Mouse (Mus musculus) limb, embryonic 14.5 days (tissue): Measurements from ENCODE around the gene Prickle4. TPM values are rescaled to one million over a fixed set of nuclear protein-coding genes. Genes with fewer than 3 reads are reported as not detected.

ENCODE experiments used
- ATAC-seq: fragments of 200-750 bp; cut with Nextera tagmentation; 2 replicates; pipeline ENCODE4 v1.8.0; 2017; ENCODE audit warnings: low read depth, moderate number of reproducible peaks, moderate TSS enrichment; ENCODE audit not compliant: low FRiP score
- DNase-seq: peaks from one replicate; pipeline ENCODE4 v3.0.0-alpha.2; 2015; ENCODE audit warnings: low spot score
- H3K27ac ChIP-seq: fragments of 300-500 bp; sonication (generic); replicated peaks from 2 replicates; pipeline ENCODE4 v1.5.1; 2014; ENCODE audit warnings: low read depth, mild to moderate bottlenecking, low read length, moderate library complexity, mixed read lengths
- H3K27me3 ChIP-seq: fragments of 300-500 bp; sonication (generic); 2 replicates; pipeline ENCODE4 v1.6.1; 2014; ENCODE audit warnings: low read length, mixed read lengths; ENCODE audit not compliant: control insufficient read depth, insufficient read depth
- H3K36me3 ChIP-seq: fragments of 300-500 bp; sonication (generic); 2 replicates; pipeline ENCODE4 v1.6.1; 2014; ENCODE audit warnings: mild to moderate bottlenecking, low read length, moderate library complexity, mixed read lengths; ENCODE audit not compliant: control insufficient read depth, insufficient read depth
- H3K4me1 ChIP-seq: fragments of 300-500 bp; sonication (generic); 2 replicates; pipeline ENCODE4 v1.6.1; 2014; ENCODE audit warnings: antibody characterized with exemption, low read length, mixed read lengths; ENCODE audit not compliant: control insufficient read depth, insufficient read depth
- H3K4me2 ChIP-seq: fragments of 300-500 bp; sonication (generic); replicated peaks from 2 replicates; pipeline ENCODE4 v1.6.1; 2014; ENCODE audit warnings: low read depth, mild to moderate bottlenecking, low read length, moderate library complexity; ENCODE audit not compliant: severe bottlenecking
- H3K4me3 ChIP-seq: fragments of 300-500 bp; sonication (generic); replicated peaks from 2 replicates; pipeline ENCODE4 v1.5.1; 2014; ENCODE audit warnings: low read length
- H3K9ac ChIP-seq: fragments of 300-500 bp; sonication (generic); 2 replicates; pipeline ENCODE4 v1.6.1; 2014; ENCODE audit warnings: mild to moderate bottlenecking, low read depth, low read length, moderate library complexity; ENCODE audit not compliant: severe bottlenecking
- H3K9me3 ChIP-seq: fragments of 300-500 bp; sonication (generic); 2 replicates; pipeline ENCODE4 v1.6.1; 2016; ENCODE audit warnings: low read length; ENCODE audit not compliant: control insufficient read depth
- POLR2A ChIP-seq: fragments of 200-500 bp; IDR thresholded peaks from 2 replicates; pipeline ENCODE4 v1.8.0; 2012; ENCODE audit warnings: inconsistent platforms, mild to moderate bottlenecking, moderate library complexity, borderline replicate concordance; ENCODE audit not compliant: insufficient read depth, insufficient read length; ENCODE audit errors: extremely low read depth
- WGBS: fragments of 180-500 bp; shearing (Covaris S2); extraction: QIAGEN DNeasy Blood & Tissue Kit; methylation state at CpG from one replicate; pipeline ENCODE4 v1.1.7; 2014; 5-methylcytosine and 5-hydroxymethylcytosine counted together
- polyA plus RNA-seq, 2 experiments: library from polyadenylated mRNA; depleted of rRNA in 1 of 2; stranded (reverse) in 1 of 2; unstranded in 1 of 2; fragments of >200 nt; fragmentation: Nextera tagmentation in 1 of 2; extraction: Ambion mirVana in 1 of 2; gene quantifications; 2 replicates each; pipeline versions ENCODE4 v1.2.1 to v1.2.3; 2012 to 2014

Gene Prickle4
- polyA plus RNA-seq, 2 experiments = 0.52 to 1.3 TPM

- ATAC-seq (no peak), DNase-seq (no peak)
- H3K27me3 ChIP-seq = no peaks in the 10 kb centered on the region
- no peak for TF ChIP-seq POLR2A
- no peak overlapping the region for H3K4me2 ChIP-seq
- WGBS = 83% methylated on average over 2 of the region's 2 CpGs
- H3K4me1 ChIP-seq = no peaks in the 10 kb centered on the region
- H3K9me3 ChIP-seq = no peaks in the 10 kb centered on the region
- H3K9ac ChIP-seq = no peak overlapping the region
- H3K36me3 ChIP-seq = no peaks in the 10 kb centered on the region
- no peak overlapping the region for H3K27ac ChIP-seq
- no peak overlapping the region for H3K4me3 ChIP-seq
Measured at GRCm38 (mm10) chr17:47642992-47643391, 51.5 kb downstream of the Prickle4 start.

Other genes starting within 250 kb of the Prickle4 start
- 46.4 and 52.2 TPM in 2 replicates for gene Taf8, start 192.4 kb downstream of the Prickle4 start, polyA plus RNA-seq (2012; rRNA removed)
- 26.3 and 29.2 TPM in 2 replicates for gene Taf8, start 192.4 kb downstream of the Prickle4 start, polyA plus RNA-seq (2014; fragmentation: Nextera tagmentation; extraction: Ambion mirVana)
- 349 and 415 TPM in 2 replicates for gene Ccnd3, start 189.7 kb downstream of the Prickle4 start, polyA plus RNA-seq (2012; rRNA removed)
- 513 and 520 TPM in 2 replicates for gene Ccnd3, start 189.7 kb downstream of the Prickle4 start, polyA plus RNA-seq (2014; fragmentation: Nextera tagmentation; extraction: Ambion mirVana)
- gene Bysl, start 83.2 kb downstream of the Prickle4 start, polyA plus RNA-seq (2012; rRNA removed) = 19.5 and 20.4 TPM in 2 replicates
- gene Bysl, start 83.2 kb downstream of the Prickle4 start, polyA plus RNA-seq (2014; fragmentation: Nextera tagmentation; extraction: Ambion mirVana) = 20.6 and 24.0 TPM in 2 replicates
- gene Med20, start 83.2 kb downstream of the Prickle4 start, polyA plus RNA-seq (2012; rRNA removed) = 59.5 and 64.7 TPM in 2 replicates
- 50.6 and 55.0 TPM in 2 replicates for gene Med20, start 83.2 kb downstream of the Prickle4 start, polyA plus RNA-seq (2014; fragmentation: Nextera tagmentation; extraction: Ambion mirVana)
- gene Gm20517, start 83.1 kb downstream of the Prickle4 start, polyA plus RNA-seq (2012; rRNA removed) = 1.3 and 1.4 TPM in 2 replicates
- gene Gm20517, start 83.1 kb downstream of the Prickle4 start, polyA plus RNA-seq (2014; fragmentation: Nextera tagmentation; extraction: Ambion mirVana) = 0.72 and 1.4 TPM in 2 replicates
- 17.6 and 20.8 TPM in 2 replicates for gene Usp49, start 64.0 kb downstream of the Prickle4 start, polyA plus RNA-seq (2012; rRNA removed)
- gene Usp49, start 64.0 kb downstream of the Prickle4 start, polyA plus RNA-seq (2014; fragmentation: Nextera tagmentation; extraction: Ambion mirVana) = 5.0 and 5.2 TPM in 2 replicates
- gene Tomm6, start 6.3 kb downstream of the Prickle4 start, polyA plus RNA-seq (2012; rRNA removed) = 106 and 130 TPM in 2 replicates
- 409 and 415 TPM in 2 replicates for gene Tomm6, start 6.3 kb downstream of the Prickle4 start, polyA plus RNA-seq (2014; fragmentation: Nextera tagmentation; extraction: Ambion mirVana)
- 16.0 and 26.2 TPM in 2 replicates for gene Frs3, start 5.7 kb downstream of the Prickle4 start, polyA plus RNA-seq (2012; rRNA removed)
- gene Frs3, start 5.7 kb downstream of the Prickle4 start, polyA plus RNA-seq (2014; fragmentation: Nextera tagmentation; extraction: Ambion mirVana) = 5.4 TPM in 2 replicates
- gene Gm21981, start 281 bp downstream of the Prickle4 start, polyA plus RNA-seq (2012; rRNA removed) = 2.6 and 3.0 TPM in 2 replicates
- 1.3 and 1.7 TPM in 2 replicates for gene Gm21981, start 281 bp downstream of the Prickle4 start, polyA plus RNA-seq (2014; fragmentation: Nextera tagmentation; extraction: Ambion mirVana)
- gene Pgc, start 32.1 kb upstream of the Prickle4 start, polyA plus RNA-seq (2012; rRNA removed) = 0.55 and 1.4 TPM in 2 replicates
- gene Pgc, start 32.1 kb upstream of the Prickle4 start, polyA plus RNA-seq (2014; fragmentation: Nextera tagmentation; extraction: Ambion mirVana) = 0.18 and 0.23 TPM in 2 replicates
- 12.2 and 13.2 TPM in 2 replicates for gene Tfeb, start 42.3 kb upstream of the Prickle4 start, polyA plus RNA-seq (2012; rRNA removed)
- gene Tfeb, start 42.3 kb upstream of the Prickle4 start, polyA plus RNA-seq (2014; fragmentation: Nextera tagmentation; extraction: Ambion mirVana) = 10.6 and 11.5 TPM in 2 replicates
- gene Mdfi, start 140.0 kb upstream of the Prickle4 start, polyA plus RNA-seq (2012; rRNA removed) = 281 and 440 TPM in 2 replicates
- gene Mdfi, start 140.0 kb upstream of the Prickle4 start, polyA plus RNA-seq (2014; fragmentation: Nextera tagmentation; extraction: Ambion mirVana) = 57.5 and 64.7 TPM in 2 replicates
- 104 and 165 TPM in 2 replicates for gene Foxp4, start 229.9 kb upstream of the Prickle4 start, polyA plus RNA-seq (2012; rRNA removed)
- gene Foxp4, start 229.9 kb upstream of the Prickle4 start, polyA plus RNA-seq (2014; fragmentation: Nextera tagmentation; extraction: Ambion mirVana) = 38.6 and 46.0 TPM in 2 replicates